Mouse (Mus musculus) kidney, postnatal 0 days (tissue): ENCODE data around the gene Hdac7. TPM values are rescaled to one million over a fixed set of nuclear protein-coding genes. Genes with fewer than 3 reads are reported as not detected.
A peak's percentile ranks its signal among the peaks of the same experiment; 100 is the strongest.

Source experiments
- ATAC-seq: fragments of 200-750 bp; cut with Nextera tagmentation; replicated peaks from 2 replicates; pipeline ENCODE4 v1.8.0; 2017; ENCODE audit warnings: low read depth, moderate number of reproducible peaks, moderate TSS enrichment, moderate library complexity; ENCODE audit not compliant: low FRiP score
- DNase-seq: peaks from one replicate; pipeline ENCODE4 v3.0.0-alpha.2; 2016; ENCODE audit warnings: low spot score
- H3K27ac ChIP-seq: fragments of 300-500 bp; sonication (generic); 2 replicates; pipeline ENCODE4 v1.5.1; 2014; ENCODE audit warnings: mild to moderate bottlenecking
- H3K27me3 ChIP-seq: fragments of 300-500 bp; sonication (generic); 2 replicates; pipeline ENCODE4 v1.6.1; 2014; ENCODE audit warnings: low read length, mixed read lengths; ENCODE audit not compliant: insufficient read depth
- H3K36me3 ChIP-seq: fragments of 300-500 bp; sonication (generic); 2 replicates; pipeline ENCODE4 v1.6.1; 2014; ENCODE audit warnings: low read length, mixed read lengths; ENCODE audit not compliant: insufficient read depth
- H3K4me1 ChIP-seq: fragments of 300-500 bp; sonication (generic); replicated peaks from 2 replicates; pipeline ENCODE4 v1.6.1; 2014; ENCODE audit warnings: antibody characterized with exemption, low read length, mixed read lengths; ENCODE audit not compliant: insufficient read depth
- H3K4me2 ChIP-seq: fragments of 300-500 bp; sonication (generic); 2 replicates; pipeline ENCODE4 v1.6.1; 2014; ENCODE audit warnings: mild to moderate bottlenecking, low read length, moderate library complexity, mixed read lengths
- H3K4me3 ChIP-seq: fragments of 300-500 bp; sonication (generic); replicated peaks from 2 replicates; pipeline ENCODE4 v1.5.1; 2014; ENCODE audit warnings: low read depth, low read length
- H3K9ac ChIP-seq: fragments of 300-500 bp; sonication (generic); 2 replicates; pipeline ENCODE4 v1.6.1; 2014; ENCODE audit warnings: low read depth, low read length
- H3K9me3 ChIP-seq: fragments of 300-500 bp; sonication (generic); replicated peaks from 2 replicates; pipeline ENCODE4 v1.6.1; 2016; ENCODE audit warnings: low read length, inconsistent platforms, mixed read lengths
- CTCF ChIP-seq: IDR thresholded peaks from 2 replicates; pipeline ENCODE4 v1.5.1; 2016; ENCODE audit warnings: antibody characterized with exemption, low read depth, mild to moderate bottlenecking, moderate library complexity
- WGBS: fragments of 180-500 bp; shearing (Covaris S2); extraction: QIAGEN DNeasy Blood & Tissue Kit; methylation state at CpG from one replicate; pipeline ENCODE4 v1.1.7; 2014; 5-methylcytosine and 5-hydroxymethylcytosine counted together
- polyA plus RNA-seq: library from polyadenylated mRNA; unstranded; fragments of >200 nt; fragmentation: Nextera tagmentation; extraction: Ambion mirVana; gene quantifications from 2 replicates; pipeline ENCODE4 v1.2.1, GENCODE M21; 2015

The Hdac7 gene
- polyA plus RNA-seq, 1 experiment from 2014 or later = 24.7 TPM

DNA sequence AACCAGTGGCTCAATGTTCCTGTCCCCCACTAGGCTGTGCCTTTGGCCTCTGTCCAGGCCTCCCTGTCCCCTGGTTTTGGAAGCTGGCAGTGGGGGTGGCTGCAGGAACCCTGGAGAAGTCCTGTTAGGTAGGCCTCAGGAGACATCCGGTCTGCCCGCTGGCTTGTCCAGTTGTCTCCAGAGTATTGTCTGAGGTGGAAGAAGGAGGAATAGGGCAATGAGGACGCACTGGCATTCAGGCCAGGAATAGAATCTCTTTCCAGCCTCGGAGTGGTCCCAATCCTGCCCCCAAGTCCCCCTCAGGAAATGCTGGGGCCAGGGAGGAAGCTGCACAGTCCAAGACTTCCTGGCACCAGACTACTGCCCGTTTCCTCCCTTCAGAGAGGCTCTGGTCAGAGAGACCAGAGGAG, 70.3 kb downstream of the Hdac7 start:
- H3K4me1 ChIP-seq = peaks cover 44% of the 10 kb centered on the region
- no peaks in the 10 kb centered on the region for H3K27me3 ChIP-seq
- no peaks in the 10 kb centered on the region for H3K9me3 ChIP-seq
- H3K27ac ChIP-seq = peak overlapping the region; percentile 97
- ATAC-seq (no peak), DNase-seq (peak; percentile 69)
- no peaks in the 10 kb centered on the region for H3K36me3 ChIP-seq
- H3K9ac ChIP-seq = no peak overlapping the region
- H3K4me2 ChIP-seq = peak overlapping the region; percentile 30; the same call in 1 of the 2 replicates
- no peak for TF ChIP-seq CTCF
- 43% methylated on average over 5 of the region's 5 CpGs for WGBS
- H3K4me3 ChIP-seq = no peak overlapping the region

DNA sequence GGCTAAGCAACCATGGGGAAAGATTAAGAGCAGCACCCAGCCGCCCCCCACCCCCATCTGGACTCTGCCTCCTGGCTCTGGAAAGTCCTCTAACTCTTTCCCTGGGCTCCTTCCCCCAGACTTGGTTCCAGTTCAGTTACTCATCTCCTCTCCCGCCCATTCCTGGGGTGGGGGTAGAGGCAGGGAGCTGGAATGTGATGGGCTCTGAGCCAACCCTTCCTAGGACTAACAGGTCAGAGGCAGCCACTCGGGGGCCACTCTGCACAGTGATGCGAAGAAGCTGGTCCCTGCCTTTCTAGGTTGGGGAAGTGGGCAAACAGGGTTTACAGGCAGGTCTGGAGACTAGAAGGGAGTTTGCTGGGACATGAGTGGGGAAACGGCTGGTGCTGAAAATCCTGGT, 71.2 kb downstream of the Hdac7 start:
- H3K9ac ChIP-seq = no peak overlapping the region

DNA sequence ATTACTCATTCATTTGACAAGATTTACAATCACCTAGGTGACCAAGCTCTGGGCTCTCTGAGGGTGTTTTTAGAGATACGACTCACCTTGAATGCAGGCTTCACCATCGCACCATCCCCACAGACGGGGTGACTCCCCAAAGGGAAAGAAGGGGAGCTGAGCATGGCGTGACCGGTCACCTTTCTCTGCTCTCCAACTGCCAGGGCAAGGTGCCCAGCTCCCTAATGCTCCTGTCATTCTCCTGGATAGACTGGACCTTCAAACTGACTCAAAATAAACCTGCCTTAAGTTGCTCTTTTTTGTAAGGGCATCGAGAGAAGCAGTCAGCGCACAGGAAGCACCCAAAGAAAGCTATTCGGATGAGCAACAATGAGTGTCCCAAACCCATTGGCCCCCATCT, 74.0 kb downstream of the Hdac7 start:
- Histone ChIP-seq H3K4me2 (no peak overlapping the region), H3K27me3 (no peaks in the 10 kb centered on the region), H3K4me1 (peaks cover 56% of the 10 kb centered on the region), H3K4me3 (no peak overlapping the region), H3K9ac (no peak overlapping the region), H3K36me3 (no peaks in the 10 kb centered on the region), H3K9me3 (no peaks in the 10 kb centered on the region), H3K27ac (no peak overlapping the region)
- no peak for DNase-seq
- no peak for TF ChIP-seq CTCF
- ATAC-seq = no peak
- WGBS = 85% methylated on average over 8 of the region's 8 CpGs

More for the DNA sequence above, 71.2 kb downstream of the Hdac7 start:
- Histone ChIP-seq H3K36me3 (no peaks in the 10 kb centered on the region), H3K9me3 (no peaks in the 10 kb centered on the region), H3K4me2 (peak overlapping the region; percentile 30; the same call in 1 of the 2 replicates), H3K4me1 (peaks cover 40% of the 10 kb centered on the region), H3K27ac (peak overlapping the region; percentile 97), H3K27me3 (no peaks in the 10 kb centered on the region), H3K4me3 (no peak overlapping the region)
- TF ChIP-seq CTCF = peak; percentile 25; the same call in 1 of the 2 replicates
- ATAC-seq (peak; percentile 93), DNase-seq (peak; percentile 98)
- WGBS = 3% methylated on average over 5 of the region's 5 CpGs

DNA sequence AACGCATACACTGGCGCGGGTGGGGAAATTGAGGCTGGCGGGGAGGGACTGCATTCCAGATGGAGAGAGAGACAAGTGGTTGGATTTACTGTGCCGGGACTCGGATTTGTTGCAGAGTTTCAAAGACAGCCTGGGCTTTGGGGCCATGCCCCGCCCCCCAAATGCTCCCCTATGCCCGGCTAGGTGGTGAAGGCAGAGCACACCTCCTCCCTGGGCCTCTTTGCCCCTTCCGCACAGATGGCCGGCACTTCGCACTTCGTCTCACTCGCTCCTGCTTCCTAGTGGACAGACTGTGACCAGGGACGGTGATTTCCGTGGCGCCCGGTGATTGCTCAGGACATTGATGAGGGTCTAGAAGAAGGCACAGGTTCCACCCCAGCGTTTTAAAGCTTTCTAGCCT, 76.1 kb downstream of the Hdac7 start:
- TF ChIP-seq CTCF = peak; percentile 41; the same call in 1 of the 2 replicates
- no peaks in the 10 kb centered on the region for H3K9me3 ChIP-seq
- WGBS = under 1% methylated on average over 18 of the region's 18 CpGs
- no peaks in the 10 kb centered on the region for H3K36me3 ChIP-seq
- ATAC-seq (peak; percentile 23; the same call in 1 of the 2 replicates), DNase-seq (peak; percentile 63)
- peak overlapping the region; percentile 87 for H3K27ac ChIP-seq
- H3K27me3 ChIP-seq = no peaks in the 10 kb centered on the region
- peak overlapping the region; percentile 55 for H3K4me3 ChIP-seq
- H3K4me1 ChIP-seq = peaks cover 50% of the 10 kb centered on the region
- peak overlapping the region; percentile 85 for H3K4me2 ChIP-seq
- H3K9ac ChIP-seq = peak overlapping the region; percentile 75

DNA sequence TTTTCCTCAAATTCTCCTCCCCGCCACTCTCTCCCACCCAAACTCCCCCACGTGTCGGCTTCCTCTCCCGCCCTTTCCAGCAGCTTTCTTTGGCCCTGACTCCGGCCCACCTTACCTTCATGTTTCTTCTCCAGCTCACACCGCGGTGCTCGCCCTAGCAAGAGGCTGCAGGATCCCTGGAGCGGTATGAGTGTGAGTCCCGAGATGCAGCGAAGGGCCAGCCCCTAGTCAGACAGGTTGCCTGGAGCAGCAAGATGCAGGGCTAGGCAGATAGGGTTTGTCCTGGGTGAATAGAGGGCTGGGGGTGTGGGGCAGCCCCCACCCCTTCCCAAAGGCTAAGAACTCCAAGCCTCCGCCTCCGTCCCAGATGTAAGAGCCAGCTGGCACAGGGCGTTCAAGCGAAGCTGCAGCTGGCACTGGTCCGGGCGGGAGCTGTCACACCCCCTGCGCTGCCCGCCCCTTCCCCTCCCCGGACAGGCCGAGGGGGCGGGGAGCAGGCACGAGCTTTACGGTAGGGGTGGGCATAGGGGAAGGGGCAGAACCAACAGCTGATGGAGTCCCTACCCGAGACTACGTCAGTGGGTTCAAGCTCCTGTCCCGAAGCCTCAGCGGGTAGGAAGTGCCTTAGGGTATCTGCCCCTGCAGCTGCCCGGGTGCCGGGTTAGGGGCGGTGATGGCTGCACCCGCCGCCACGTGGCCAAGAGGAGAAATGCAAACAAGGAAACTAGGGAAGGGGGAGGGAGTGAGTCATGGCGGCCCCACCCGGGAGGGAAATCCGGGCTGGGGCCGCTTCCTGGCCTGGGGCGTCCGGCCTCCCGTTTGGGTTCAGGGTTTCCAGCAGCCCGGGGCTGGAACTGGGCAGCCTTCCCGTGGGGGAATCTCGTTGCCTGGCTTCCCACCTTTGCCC, 76.8 kb downstream of the Hdac7 start, which contains the start of gene Rapgef3:
TSS of gene Rapgef3 (minus strand) at position 693 of the 907 bp plus-strand sequence.
- H3K4me1 ChIP-seq = peaks cover 49% of the 10 kb centered on the region
- peak; percentile 89 for ATAC-seq
- under 1% methylated on average over 44 of the region's 44 CpGs for WGBS

DNA sequence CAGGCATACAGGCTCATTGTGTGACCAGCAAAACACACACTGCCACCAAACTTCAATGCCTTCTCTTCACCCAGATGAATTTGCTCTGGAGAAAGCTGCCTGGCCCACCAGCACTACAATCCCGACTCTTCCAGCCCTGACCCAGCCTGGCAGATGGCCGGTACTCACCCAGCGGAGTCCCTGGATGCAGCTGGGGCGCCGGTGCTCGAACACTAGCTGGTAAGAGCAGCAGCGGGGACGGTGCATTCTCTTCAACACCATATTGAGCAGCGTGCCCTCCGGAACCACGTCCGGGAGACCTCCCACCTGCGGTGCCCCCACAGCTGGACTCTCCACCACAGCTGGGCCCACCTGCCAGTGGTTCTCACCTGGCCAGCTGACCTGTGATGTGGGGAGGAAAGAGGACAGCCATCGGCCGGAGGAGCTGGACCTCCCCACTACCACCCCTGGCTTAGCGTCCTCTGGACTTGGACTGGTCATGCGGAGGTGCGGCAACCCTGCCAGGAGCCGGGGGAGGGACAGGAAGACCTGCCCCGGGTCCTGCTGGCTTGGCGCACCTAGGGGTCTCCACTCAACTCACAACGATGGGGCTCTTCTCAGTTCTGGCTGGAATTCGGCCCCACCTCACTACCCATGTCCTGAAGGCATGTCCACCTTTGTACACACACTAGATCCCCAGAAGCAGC, 77.6 kb downstream of the Hdac7 start:
- H3K27ac ChIP-seq = peak overlapping the region; percentile 87
- peak overlapping the region; percentile 85 for H3K4me2 ChIP-seq
- 4% methylated on average over 23 of the region's 23 CpGs for WGBS
- ATAC-seq (peak; percentile 9; the same call in 1 of the 2 replicates), DNase-seq (no peak)
- no peaks in the 10 kb centered on the region for H3K27me3 ChIP-seq
- TF ChIP-seq CTCF = no peak
- peak overlapping the region; percentile 75 for H3K9ac ChIP-seq
- peaks cover 42% of the 10 kb centered on the region for H3K4me1 ChIP-seq
- no peaks in the 10 kb centered on the region for H3K36me3 ChIP-seq
- peak overlapping the region; percentile 55 for H3K4me3 ChIP-seq
- no peaks in the 10 kb centered on the region for H3K9me3 ChIP-seq

More for the DNA sequence above, 76.8 kb downstream of the Hdac7 start, which contains the start of gene Rapgef3:
- peak; percentile 71 for TF ChIP-seq CTCF
- Histone ChIP-seq H3K4me3 (peak within 1 kb of the TSS; percentile 55), H3K9me3 (no peaks in the 10 kb centered on the region), H3K9ac (peak within 1 kb of the TSS; percentile 75), H3K4me2 (peak within 1 kb of the TSS; percentile 85), H3K27me3 (no peaks in the 10 kb centered on the region), H3K36me3 (no peaks in the 10 kb centered on the region), H3K27ac (peak within 1 kb of the TSS; percentile 87)
- peak; percentile 89 for DNase-seq
